Mouse (Mus musculus) embryonic fibroblast, embryonic 13.5 days (primary cell): ENCODE results near the gene Zfp287.

Experiments used
- CTCF ChIP-seq: IDR thresholded peaks from 2 replicates; pipeline ENCODE4 v1.5.1; 2011; ENCODE audit warnings: mild to moderate bottlenecking, control low read depth, low read length, moderate library complexity, borderline replicate concordance; ENCODE audit not compliant: insufficient read depth
- POLR2A ChIP-seq: IDR thresholded peaks from 2 replicates; pipeline ENCODE4 v1.6.1; 2011; ENCODE audit warnings: low read depth, mild to moderate bottlenecking, control low read depth, low read length, moderate library complexity

GRCm38 (mm10) chr11:62651563-62651962 lies 80.1 kb downstream of the Zfp287 start:
- no peak for TF ChIP-seq CTCF
- no peak for TF ChIP-seq POLR2A
